Mouse (Mus musculus) liver, postnatal 0 days (tissue): ENCODE measurements around the gene Avpi1.

Experiments used
- CTCF ChIP-seq: sonication (generic); IDR thresholded peaks from 2 replicates; pipeline ENCODE4 v1.5.1; 2016; ENCODE audit warnings: antibody characterized with exemption, low read depth
- EP300 ChIP-seq: IDR thresholded peaks from 2 replicates; pipeline ENCODE4 v1.6.1; 2016; ENCODE audit warnings: antibody characterized with exemption, low read depth, mild to moderate bottlenecking

- TF ChIP-seq EP300, result no peak
- no peak for TF ChIP-seq CTCF
Observed at GRCm38 (mm10) chr19:42085690-42086089, 43.2 kb downstream of the Avpi1 start.
